Mouse (Mus musculus): ENCODE results near the gene Esrrg. TPM values are rescaled to one million over a fixed set of nuclear protein-coding genes. Genes with fewer than 3 reads are reported as not detected.

Esrrg gene
- polyA plus RNA-seq, 1 experiment from 2014 or later = 1.0 TPM

- Histone ChIP-seq H3K36me3 (no peaks in the 10 kb centered on the region), H3K9ac (no peak overlapping the region), H3K4me1 (no peaks in the 10 kb centered on the region), H3K4me3 (replicated peaks) (no peak overlapping the region), H3K9me3 (replicated peaks) (no peaks in the 10 kb centered on the region), H3K4me2 (replicated peaks) (no peak overlapping the region), H3K27ac (replicated peaks) (no peak overlapping the region), H3K27me3 (no peaks in the 10 kb centered on the region)
- no peak for ATAC-seq (ENCODE audit: insufficient number of reproducible peaks, low FRiP score, low TSS enrichment, low read depth)
- 50% methylated on average over 8 of the region's 8 CpGs for WGBS
These were observed 427.4 kb downstream of the Esrrg start for GRCm38 (mm10) chr1:188035957-188036356.

DNA sequence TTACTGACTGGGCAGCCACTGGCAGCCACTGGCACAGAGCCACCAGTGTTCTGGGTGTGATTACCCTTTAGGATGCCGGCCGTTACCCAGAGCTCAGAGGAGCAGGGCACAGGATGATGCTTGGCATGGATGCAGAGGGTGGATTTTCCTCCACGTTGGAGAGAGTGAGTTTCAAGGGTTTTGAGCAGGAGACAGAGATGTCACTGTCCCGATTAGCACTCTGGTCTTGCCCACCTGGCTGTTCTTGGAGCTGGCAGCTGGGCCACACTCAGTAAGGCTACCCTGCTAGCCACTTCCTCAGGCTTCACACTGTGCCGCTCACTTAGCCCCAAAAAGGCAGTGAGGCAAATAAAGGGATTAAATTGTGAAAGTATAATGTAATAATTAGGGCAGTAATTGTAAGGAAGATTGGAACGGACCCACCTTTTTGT is 438.1 kb downstream of the Esrrg start:
- H3K4me2 ChIP-seq (replicated peaks) = no peak overlapping the region
- no peak overlapping the region for H3K27ac ChIP-seq (replicated peaks)
- H3K4me3 ChIP-seq (replicated peaks) = no peak overlapping the region
- H3K27me3 ChIP-seq = no peaks in the 10 kb centered on the region
- H3K36me3 ChIP-seq = no peaks in the 10 kb centered on the region
- H3K9me3 ChIP-seq (replicated peaks) = no peaks in the 10 kb centered on the region
- ATAC-seq (ENCODE audit: insufficient number of reproducible peaks, low FRiP score, low TSS enrichment, low read depth) = no peak
- no peak overlapping the region for H3K9ac ChIP-seq
- WGBS = 69% methylated on average over 6 of the region's 6 CpGs
- H3K4me1 ChIP-seq = no peaks in the 10 kb centered on the region

- 73% methylated on average over 3 of the region's 3 CpGs for WGBS
- ATAC-seq (ENCODE audit: insufficient number of reproducible peaks, low FRiP score, low TSS enrichment, low read depth) = no peak
- no peak overlapping the region for H3K27ac ChIP-seq (replicated peaks)
These were observed 438.6 kb downstream of the Esrrg start for GRCm38 (mm10) chr1:188047148-188047547.

GRCm38 (mm10) chr1:188055888-188056287 is 447.3 kb downstream of the Esrrg start:
- H3K4me1 ChIP-seq = no peaks in the 10 kb centered on the region
- ATAC-seq (ENCODE audit: insufficient number of reproducible peaks, low FRiP score, low TSS enrichment, low read depth) = no peak; the same call in 1 of the 2 replicates
- H3K36me3 ChIP-seq = no peaks in the 10 kb centered on the region
- H3K4me3 ChIP-seq (replicated peaks) = no peak overlapping the region
- WGBS = 57% methylated on average over 3 of the region's 3 CpGs
- no peak overlapping the region for H3K9ac ChIP-seq
- no peak overlapping the region for H3K27ac ChIP-seq (replicated peaks)
- no peaks in the 10 kb centered on the region for H3K9me3 ChIP-seq (replicated peaks)
- H3K4me2 ChIP-seq (replicated peaks) = no peak overlapping the region
- no peaks in the 10 kb centered on the region for H3K27me3 ChIP-seq

More at GRCm38 (mm10) chr1:188047148-188047547, 438.6 kb downstream of the Esrrg start:
- Histone ChIP-seq H3K4me2 (replicated peaks) (no peak overlapping the region), H3K4me1 (no peaks in the 10 kb centered on the region), H3K27me3 (no peaks in the 10 kb centered on the region), H3K9ac (no peak overlapping the region), H3K4me3 (replicated peaks) (no peak overlapping the region), H3K36me3 (no peaks in the 10 kb centered on the region), H3K9me3 (replicated peaks) (no peaks in the 10 kb centered on the region)

DNA sequence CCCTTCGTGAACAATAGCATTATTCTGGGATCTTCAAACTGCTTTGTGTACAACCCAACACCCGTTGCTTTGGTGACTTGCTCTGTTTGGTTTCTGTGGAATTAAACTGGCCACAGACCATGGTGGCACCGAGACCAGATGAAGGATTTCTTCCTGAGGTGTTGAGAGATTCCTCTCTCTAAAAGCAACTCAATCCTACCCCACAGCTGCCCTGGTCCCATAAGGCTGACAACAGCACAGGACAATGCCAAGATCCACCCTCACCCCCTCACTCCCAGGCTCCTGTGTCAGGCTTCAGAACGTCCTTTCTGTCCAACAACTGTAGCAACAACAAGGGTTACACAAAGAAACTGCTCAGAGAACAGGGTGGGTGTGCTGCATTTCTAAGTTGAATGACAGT is 449.3 kb downstream of the Esrrg start:
- WGBS = 61% methylated on average over 4 of the region's 4 CpGs
- Histone ChIP-seq H3K4me1 (no peaks in the 10 kb centered on the region), H3K9me3 (replicated peaks) (no peaks in the 10 kb centered on the region), H3K36me3 (no peaks in the 10 kb centered on the region), H3K4me2 (replicated peaks) (no peak overlapping the region), H3K4me3 (replicated peaks) (no peak overlapping the region), H3K27me3 (no peaks in the 10 kb centered on the region), H3K27ac (replicated peaks) (no peak overlapping the region), H3K9ac (no peak overlapping the region)
- ATAC-seq (ENCODE audit: insufficient number of reproducible peaks, low FRiP score, low TSS enrichment, low read depth) = no peak

DNA sequence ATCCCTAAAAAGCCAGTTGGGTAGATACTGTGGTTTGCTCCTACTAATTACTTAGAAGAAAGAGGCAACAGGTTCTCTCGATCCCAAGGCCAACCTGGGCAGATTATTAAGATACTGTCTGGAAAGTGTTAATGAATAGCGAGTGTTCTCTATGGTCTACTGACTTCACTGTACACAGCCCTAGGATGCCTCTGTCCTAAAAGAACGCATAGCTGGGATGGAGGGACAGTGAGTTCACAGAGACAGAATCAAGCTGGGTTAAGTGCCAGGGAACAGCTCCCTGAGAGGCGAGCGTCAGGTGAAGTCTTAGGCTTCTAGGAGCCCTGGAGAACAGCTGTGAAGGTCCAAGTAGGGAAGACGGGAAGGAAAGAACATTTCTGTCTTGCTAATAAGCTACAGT is 450.4 kb downstream of the Esrrg start:
- H3K27me3 ChIP-seq = no peaks in the 10 kb centered on the region
- WGBS = 84% methylated on average over 6 of the region's 6 CpGs

GRCm38 (mm10) chr1:188060493-188060892 is 451.9 kb downstream of the Esrrg start:
- ATAC-seq (ENCODE audit: insufficient number of reproducible peaks, low FRiP score, low TSS enrichment, low read depth) = no peak

More for the DNA sequence above, 450.4 kb downstream of the Esrrg start:
- Histone ChIP-seq H3K4me2 (replicated peaks) (no peak overlapping the region), H3K9ac (no peak overlapping the region), H3K36me3 (no peaks in the 10 kb centered on the region), H3K4me1 (no peaks in the 10 kb centered on the region), H3K9me3 (replicated peaks) (no peaks in the 10 kb centered on the region), H3K4me3 (replicated peaks) (no peak overlapping the region), H3K27ac (replicated peaks) (no peak overlapping the region)
- ATAC-seq (ENCODE audit: insufficient number of reproducible peaks, low FRiP score, low TSS enrichment, low read depth) = no peak

DNA sequence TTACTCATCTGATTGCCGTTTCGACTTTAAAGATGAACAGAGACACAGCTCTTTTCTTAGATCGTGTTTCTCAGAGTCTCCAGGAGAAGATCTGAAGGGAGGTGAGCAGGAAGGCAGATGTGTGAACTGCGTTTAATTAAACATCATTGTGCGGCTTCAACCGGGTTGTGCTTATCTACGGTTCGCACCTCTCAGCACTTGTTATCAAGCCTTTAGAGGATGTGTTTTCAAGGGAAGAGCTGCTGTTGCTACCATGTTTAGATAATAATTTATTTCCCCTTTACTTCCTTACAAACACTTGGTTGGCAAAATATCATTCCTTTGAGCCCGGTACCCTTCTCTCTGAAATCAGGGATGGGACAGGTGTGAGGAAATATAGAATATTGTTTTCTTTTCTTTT is 460.2 kb downstream of the Esrrg start:
- no peak for ATAC-seq (ENCODE audit: insufficient number of reproducible peaks, low FRiP score, low TSS enrichment, low read depth)
- H3K4me1 ChIP-seq = no peaks in the 10 kb centered on the region
- no peak overlapping the region for H3K9ac ChIP-seq
- 78% methylated on average over 9 of the region's 9 CpGs for WGBS
- no peaks in the 10 kb centered on the region for H3K9me3 ChIP-seq (replicated peaks)
- no peaks in the 10 kb centered on the region for H3K36me3 ChIP-seq
- no peaks in the 10 kb centered on the region for H3K27me3 ChIP-seq
- no peak overlapping the region for H3K27ac ChIP-seq (replicated peaks)
- H3K4me3 ChIP-seq (replicated peaks) = no peak overlapping the region
- no peak overlapping the region for H3K4me2 ChIP-seq (replicated peaks)

More at GRCm38 (mm10) chr1:188060493-188060892, 451.9 kb downstream of the Esrrg start:
- Histone ChIP-seq H3K9me3 (replicated peaks) (no peaks in the 10 kb centered on the region), H3K4me1 (no peaks in the 10 kb centered on the region), H3K4me3 (replicated peaks) (no peak overlapping the region), H3K36me3 (no peaks in the 10 kb centered on the region), H3K4me2 (replicated peaks) (no peak overlapping the region), H3K9ac (no peak overlapping the region), H3K27ac (replicated peaks) (no peak overlapping the region), H3K27me3 (no peaks in the 10 kb centered on the region)
- 83% methylated on average over 7 of the region's 7 CpGs for WGBS

- Histone ChIP-seq H3K4me1 (no peaks in the 10 kb centered on the region), H3K27ac (replicated peaks) (no peak overlapping the region), H3K9ac (no peak overlapping the region), H3K27me3 (no peaks in the 10 kb centered on the region), H3K4me2 (replicated peaks) (no peak overlapping the region), H3K4me3 (replicated peaks) (no peak overlapping the region), H3K36me3 (no peaks in the 10 kb centered on the region), H3K9me3 (replicated peaks) (no peaks in the 10 kb centered on the region)
- ATAC-seq (ENCODE audit: insufficient number of reproducible peaks, low FRiP score, low TSS enrichment, low read depth) = no peak
These were observed 461.3 kb downstream of the Esrrg start for GRCm38 (mm10) chr1:188069849-188070248.

DNA sequence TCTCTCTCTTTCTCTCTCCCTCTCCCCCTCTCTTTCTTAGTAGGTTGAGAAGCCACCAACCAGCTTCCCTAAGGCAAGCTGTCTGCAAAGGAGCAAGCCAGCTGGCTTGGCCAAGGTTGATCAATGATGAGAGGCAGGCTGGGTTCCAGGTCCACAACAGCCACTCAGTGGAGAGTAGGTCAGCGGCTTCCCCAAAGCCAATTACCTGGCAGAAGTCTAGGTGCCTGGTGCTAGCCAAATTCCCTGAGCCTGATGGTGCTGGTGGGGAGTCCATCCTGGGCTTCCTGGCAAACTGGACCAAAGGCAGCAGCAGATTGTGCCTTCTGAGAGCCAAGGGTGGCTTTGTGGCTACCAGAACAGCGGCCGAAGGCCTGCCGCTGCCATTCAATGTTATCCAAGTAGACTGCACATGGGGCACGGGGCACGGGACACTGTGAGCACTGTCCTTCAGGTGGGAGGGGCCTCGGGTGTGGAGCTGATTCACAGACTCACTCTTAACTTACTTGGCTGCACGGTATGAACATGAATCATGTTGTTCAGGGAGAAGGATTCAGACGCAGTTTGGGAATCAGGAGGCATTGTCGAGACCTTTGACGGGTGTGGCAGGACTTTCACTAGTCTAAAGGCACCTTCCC is 469.1 kb downstream of the Esrrg start:
- no peaks in the 10 kb centered on the region for H3K36me3 ChIP-seq
- H3K4me1 ChIP-seq = no peaks in the 10 kb centered on the region
- no peak for ATAC-seq (ENCODE audit: insufficient number of reproducible peaks, low FRiP score, low TSS enrichment, low read depth)
- H3K9me3 ChIP-seq (replicated peaks) = no peaks in the 10 kb centered on the region
- no peak overlapping the region for H3K27ac ChIP-seq (replicated peaks)
- 84% methylated on average over 11 of the region's 11 CpGs for WGBS
- H3K4me2 ChIP-seq (replicated peaks) = no peak overlapping the region
- H3K27me3 ChIP-seq = no peaks in the 10 kb centered on the region
- H3K9ac ChIP-seq = no peak overlapping the region
- H3K4me3 ChIP-seq (replicated peaks) = no peak overlapping the region

DNA sequence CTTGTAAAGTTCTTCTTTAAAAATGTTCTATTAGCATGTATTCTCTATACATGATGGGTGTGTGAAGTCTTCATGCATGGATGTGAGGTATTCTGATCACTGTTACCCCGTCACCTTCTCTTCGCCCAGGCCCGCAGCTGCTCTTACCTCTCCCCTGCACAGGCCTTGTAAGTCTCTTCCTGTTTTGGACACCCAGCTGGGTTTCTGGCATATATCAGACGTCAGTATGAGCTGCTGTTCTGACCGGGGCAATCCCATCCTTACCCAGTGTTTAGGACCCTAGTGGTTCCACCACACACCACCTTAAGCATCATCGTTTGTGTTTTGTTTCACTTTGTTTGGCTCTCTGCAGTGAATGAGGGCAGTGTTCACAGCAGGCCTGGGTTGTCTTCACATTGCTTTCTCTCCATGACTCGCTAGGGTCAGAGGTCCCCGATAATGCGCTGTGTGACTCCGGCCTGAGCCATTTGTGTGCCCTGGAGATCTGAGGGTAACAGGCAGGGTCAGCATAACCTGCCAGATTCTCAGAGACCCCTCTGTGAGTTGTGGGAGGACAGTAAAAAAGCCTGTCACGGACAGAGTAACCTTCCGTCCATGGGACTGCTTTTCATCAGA is 471.8 kb downstream of the Esrrg start:
- no peak overlapping the region for H3K4me3 ChIP-seq (replicated peaks)
- no peak overlapping the region for H3K9ac ChIP-seq
- no peak overlapping the region for H3K4me2 ChIP-seq (replicated peaks)
- no peaks in the 10 kb centered on the region for H3K9me3 ChIP-seq (replicated peaks)
- no peaks in the 10 kb centered on the region for H3K27me3 ChIP-seq
- ATAC-seq (ENCODE audit: insufficient number of reproducible peaks, low FRiP score, low TSS enrichment, low read depth) = no peak
- no peaks in the 10 kb centered on the region for H3K36me3 ChIP-seq
- 60% methylated on average over 12 of the region's 12 CpGs for WGBS
- H3K4me1 ChIP-seq = no peaks in the 10 kb centered on the region
- H3K27ac ChIP-seq (replicated peaks) = no peak overlapping the region

All from embryonic facial prominence, embryonic 15.5 days (tissue).